Mouse (Mus musculus): ENCODE measurements around the gene Wwc2.

DNA sequence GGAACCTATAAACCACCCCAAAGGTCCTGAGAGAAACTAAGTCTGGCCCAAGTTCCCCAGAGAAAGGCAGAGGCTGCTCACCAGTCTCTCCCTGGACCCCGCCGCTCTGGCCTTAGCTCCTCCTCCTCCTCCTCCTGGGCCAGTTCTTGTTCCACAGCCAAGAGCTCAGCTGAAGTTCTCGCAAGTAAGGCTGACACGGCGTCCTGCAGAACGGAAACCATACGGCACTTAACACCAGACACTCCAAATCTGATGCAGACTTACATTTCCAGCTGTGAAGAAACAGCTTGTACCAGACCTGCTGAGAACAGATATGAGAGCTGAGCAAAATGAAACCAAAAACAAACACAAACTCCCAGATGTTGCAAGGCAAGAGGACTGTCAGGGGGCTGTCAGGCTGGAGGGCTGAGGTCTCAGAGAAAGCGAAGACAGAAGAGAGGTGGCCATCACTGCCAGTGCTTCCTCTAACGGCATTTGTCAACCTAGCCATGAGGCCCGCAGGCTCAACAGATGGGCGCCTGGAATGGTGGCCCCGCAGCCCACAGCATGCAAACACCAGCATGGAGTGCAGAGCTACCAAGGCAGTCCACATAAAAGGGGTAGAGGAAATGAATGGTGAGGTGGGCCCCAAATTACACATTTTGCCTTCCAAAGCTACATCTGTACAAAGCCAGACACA is 138.8 kb downstream of the Wwc2 start:
- TF ChIP-seq MYOD1 (IDR thresholded peaks at IDR 0.05; ENCODE audit: control insufficient read depth in 1 of 3, insufficient read length in 2 of 3, low read depth in 2 of 3), result no peak
- no peak for TF ChIP-seq MAX (IDR thresholded peaks at IDR 0.05; ENCODE audit: low read depth)
- no peak for TF ChIP-seq TCF12 (IDR thresholded peaks at IDR 0.05; ENCODE audit: insufficient read depth, poor library complexity, severe bottlenecking)
- TF ChIP-seq POLR2AphosphoS2 (IDR thresholded peaks at IDR 0.05; ENCODE audit: insufficient read length, low read depth), result no peak
- no peak for TF ChIP-seq USF1 (IDR thresholded peaks at IDR 0.05; ENCODE audit: low read depth)
- TF ChIP-seq SRF (IDR thresholded peaks at IDR 0.05; ENCODE audit: control insufficient read depth, insufficient read length, low read depth), result no peak
- TF ChIP-seq POLR2A (IDR thresholded peaks at IDR 0.05; ENCODE audit: insufficient read length, low read depth), result no peak
- no peak for TF ChIP-seq E2F4 (IDR thresholded peaks at IDR 0.05; ENCODE audit: insufficient read depth)
- TF ChIP-seq TCF3 (IDR thresholded peaks at IDR 0.05; ENCODE audit: insufficient read length, low read depth), result no peak

Measured in myocyte (in vitro differentiated cells).